Mouse (Mus musculus): ENCODE data around the gene Fgf14. TPM values are rescaled to one million over a fixed set of nuclear protein-coding genes. Genes with fewer than 3 reads are reported as not detected.

The Fgf14 gene
- polyA plus RNA-seq, 1 experiment from 2014 or later: 0.22 TPM

GRCm38 (mm10) chr14:124192815-124193142 is 484.1 kb downstream of the Fgf14 start:
- Histone ChIP-seq H3K36me3 (ENCODE audit: insufficient read depth) (no peaks in the 10 kb centered on the region), H3K27me3 (ENCODE audit: insufficient read depth, low read length) (peaks cover 29% of the 10 kb centered on the region), H3K4me1 (ENCODE audit: insufficient read depth) (no peaks in the 10 kb centered on the region), H3K4me3 (ENCODE audit: low read depth, low read length) (no peak overlapping the region), H3K4me2 (peak overlapping the region; percentile 47; the same call in 1 of the 2 replicates), H3K27ac (ENCODE audit: low read depth) (no peak overlapping the region), H3K9me3 (ENCODE audit: low read depth, low read length) (no peaks in the 10 kb centered on the region), H3K9ac (no peak overlapping the region)
- 4% methylated on average over 14 of the region's 15 CpGs for WGBS
- ATAC-seq (ENCODE audit: insufficient read depth): no peak
- no peak for DNase-seq
- TF ChIP-seq CTCF (IDR thresholded peaks at IDR 0.05; ENCODE audit: low read depth): no peak

- WGBS: under 1% methylated on average over 42 of the region's 42 CpGs
- Histone ChIP-seq H3K9me3 (ENCODE audit: low read depth, low read length) (no peaks in the 10 kb centered on the region), H3K27ac (ENCODE audit: low read depth) (no peak overlapping the region), H3K9ac (no peak overlapping the region), H3K4me1 (ENCODE audit: insufficient read depth) (no peaks in the 10 kb centered on the region), H3K27me3 (ENCODE audit: insufficient read depth, low read length) (peaks cover 29% of the 10 kb centered on the region), H3K4me3 (ENCODE audit: low read depth, low read length) (no peak overlapping the region), H3K4me2 (peak overlapping the region; percentile 47), H3K36me3 (ENCODE audit: insufficient read depth) (no peaks in the 10 kb centered on the region)
- ATAC-seq (ENCODE audit: insufficient read depth) (peak; percentile 66; the same call in 1 of the 2 replicates), DNase-seq (peak; percentile 40)
- peak; percentile 49 for TF ChIP-seq CTCF (IDR thresholded peaks at IDR 0.05; ENCODE audit: low read depth)
Observed at GRCm38 (mm10) chr14:124191913-124192814, 484.8 kb downstream of the Fgf14 start.

GRCm38 (mm10) chr14:124180265-124180664 is 496.7 kb downstream of the Fgf14 start:
- Histone ChIP-seq H3K4me3 (ENCODE audit: low read depth, low read length) (no peak overlapping the region), H3K9ac (no peak overlapping the region), H3K27ac (ENCODE audit: low read depth) (no peak overlapping the region), H3K4me2 (no peak overlapping the region), H3K9me3 (ENCODE audit: low read depth, low read length) (no peaks in the 10 kb centered on the region), H3K4me1 (ENCODE audit: insufficient read depth) (no peaks in the 10 kb centered on the region), H3K27me3 (ENCODE audit: insufficient read depth, low read length) (no peaks in the 10 kb centered on the region), H3K36me3 (ENCODE audit: insufficient read depth) (no peaks in the 10 kb centered on the region)
- ATAC-seq (ENCODE audit: insufficient read depth): no peak
- WGBS: 88% methylated on average over 1 of the region's 1 CpGs
- no peak for DNase-seq
- TF ChIP-seq CTCF (IDR thresholded peaks at IDR 0.05; ENCODE audit: low read depth): no peak

- WGBS: 80% methylated on average over 1 of the region's 1 CpGs
- no peak overlapping the region for H3K4me3 ChIP-seq (ENCODE audit: low read depth, low read length)
- no peak for TF ChIP-seq CTCF (IDR thresholded peaks at IDR 0.05; ENCODE audit: low read depth)
- H3K27me3 ChIP-seq (ENCODE audit: insufficient read depth, low read length): no peaks in the 10 kb centered on the region
- no peaks in the 10 kb centered on the region for H3K4me1 ChIP-seq (ENCODE audit: insufficient read depth)
- H3K9me3 ChIP-seq (ENCODE audit: low read depth, low read length): no peaks in the 10 kb centered on the region
- H3K9ac ChIP-seq: no peak overlapping the region
- H3K36me3 ChIP-seq (ENCODE audit: insufficient read depth): no peaks in the 10 kb centered on the region
- DNase-seq (no peak), ATAC-seq (ENCODE audit: insufficient read depth) (no peak)
- H3K27ac ChIP-seq (ENCODE audit: low read depth): no peak overlapping the region
- no peak overlapping the region for H3K4me2 ChIP-seq
Observed at GRCm38 (mm10) chr14:124174111-124174510, 502.8 kb downstream of the Fgf14 start.

GRCm38 (mm10) chr14:124163618-124164185 is 513.2 kb downstream of the Fgf14 start:
- H3K27ac ChIP-seq (ENCODE audit: low read depth): no peak overlapping the region
- no peaks in the 10 kb centered on the region for H3K36me3 ChIP-seq (ENCODE audit: insufficient read depth)
- WGBS: 68% methylated on average over 1 of the region's 1 CpGs
- no peak for DNase-seq
- no peaks in the 10 kb centered on the region for H3K9me3 ChIP-seq (ENCODE audit: low read depth, low read length)
- no peak for TF ChIP-seq CTCF (IDR thresholded peaks at IDR 0.05; ENCODE audit: low read depth)
- ATAC-seq (ENCODE audit: insufficient read depth): no peak
- H3K4me3 ChIP-seq (ENCODE audit: low read depth, low read length): no peak overlapping the region
- no peaks in the 10 kb centered on the region for H3K27me3 ChIP-seq (ENCODE audit: insufficient read depth, low read length)
- no peak overlapping the region for H3K4me2 ChIP-seq
- H3K4me1 ChIP-seq (ENCODE audit: insufficient read depth): no peaks in the 10 kb centered on the region
- no peak overlapping the region for H3K9ac ChIP-seq

- no peaks in the 10 kb centered on the region for H3K36me3 ChIP-seq (ENCODE audit: insufficient read depth)
- no peak for TF ChIP-seq CTCF (IDR thresholded peaks at IDR 0.05; ENCODE audit: low read depth)
- no peaks in the 10 kb centered on the region for H3K27me3 ChIP-seq (ENCODE audit: insufficient read depth, low read length)
- no peak overlapping the region for H3K9ac ChIP-seq
- no peaks in the 10 kb centered on the region for H3K9me3 ChIP-seq (ENCODE audit: low read depth, low read length)
- H3K4me3 ChIP-seq (ENCODE audit: low read depth, low read length): no peak overlapping the region
- ATAC-seq (ENCODE audit: insufficient read depth) (no peak), DNase-seq (peak; percentile 20)
- no peak overlapping the region for H3K4me2 ChIP-seq
- no peak overlapping the region for H3K27ac ChIP-seq (ENCODE audit: low read depth)
- H3K4me1 ChIP-seq (ENCODE audit: insufficient read depth): no peaks in the 10 kb centered on the region
Observed at GRCm38 (mm10) chr14:124147378-124147777, 529.5 kb downstream of the Fgf14 start.

- no peaks in the 10 kb centered on the region for H3K36me3 ChIP-seq (ENCODE audit: insufficient read depth)
- no peak overlapping the region for H3K27ac ChIP-seq (ENCODE audit: low read depth)
- TF ChIP-seq CTCF (IDR thresholded peaks at IDR 0.05; ENCODE audit: low read depth): no peak
- ATAC-seq (ENCODE audit: insufficient read depth) (no peak), DNase-seq (no peak)
- H3K4me3 ChIP-seq (ENCODE audit: low read depth, low read length): no peak overlapping the region
- WGBS: 81% methylated on average over 1 of the region's 1 CpGs
- H3K27me3 ChIP-seq (ENCODE audit: insufficient read depth, low read length): no peaks in the 10 kb centered on the region
- no peaks in the 10 kb centered on the region for H3K4me1 ChIP-seq (ENCODE audit: insufficient read depth)
- no peak overlapping the region for H3K4me2 ChIP-seq
- no peaks in the 10 kb centered on the region for H3K9me3 ChIP-seq (ENCODE audit: low read depth, low read length)
- H3K9ac ChIP-seq: no peak overlapping the region
Observed at GRCm38 (mm10) chr14:124107205-124107873, 569.6 kb downstream of the Fgf14 start.

Measured in lung, embryonic 14.5 days (tissue).